Mouse (Mus musculus) forebrain, postnatal 0 days (tissue): Measurements from ENCODE around the gene Uggt1. TPM values are rescaled to one million over a fixed set of nuclear protein-coding genes. Genes with fewer than 3 reads are reported as not detected.
A peak's percentile ranks its signal among the peaks of the same experiment; 100 is the strongest.

Experiments
- ATAC-seq: fragments of 200-750 bp; cut with Nextera tagmentation; 2 replicates; pipeline ENCODE4 v1.8.0; 2017; ENCODE audit warnings: mild to moderate bottlenecking, moderate library complexity
- DNase-seq: peaks from one replicate; pipeline ENCODE4 v3.0.0-alpha.2; 2015
- H3K27ac ChIP-seq: fragments of 300-500 bp; sonication (generic); 2 replicates; pipeline ENCODE4 v1.5.1; 2014; ENCODE audit warnings: low read depth, mild to moderate bottlenecking, antibody characterized with exemption, low read length, moderate library complexity, mixed read lengths
- H3K27me3 ChIP-seq: fragments of 300-500 bp; sonication (generic); 2 replicates; pipeline ENCODE4 v1.6.1; 2014; ENCODE audit warnings: mild to moderate bottlenecking, low read length, mixed read lengths; ENCODE audit not compliant: insufficient read depth
- H3K36me3 ChIP-seq: fragments of 300-500 bp; sonication (generic); 2 replicates; pipeline ENCODE4 v1.6.1; 2014; ENCODE audit warnings: mild to moderate bottlenecking, moderate library complexity; ENCODE audit not compliant: insufficient read depth
- H3K4me1 ChIP-seq: fragments of 300-500 bp; sonication (generic); 2 replicates; pipeline ENCODE4 v1.6.1; 2014; ENCODE audit warnings: antibody characterized with exemption; ENCODE audit not compliant: insufficient read depth
- H3K4me2 ChIP-seq: fragments of 300-500 bp; sonication (generic); 2 replicates; pipeline ENCODE4 v1.6.1; 2014; ENCODE audit warnings: low read depth, mild to moderate bottlenecking, moderate library complexity
- H3K4me3 ChIP-seq: fragments of 300-500 bp; sonication (generic); 2 replicates; pipeline ENCODE4 v1.5.1; 2014; ENCODE audit warnings: low read depth, low read length, mixed read lengths
- H3K9ac ChIP-seq: fragments of 300-500 bp; sonication (generic); 2 replicates; pipeline ENCODE4 v1.6.1; 2014; ENCODE audit warnings: mild to moderate bottlenecking
- H3K9me3 ChIP-seq: fragments of 300-500 bp; sonication (generic); 2 replicates; pipeline ENCODE4 v1.6.1; 2016; ENCODE audit warnings: low read length
- CTCF ChIP-seq: sonication (generic); IDR thresholded peaks from 2 replicates; pipeline ENCODE4 v1.5.1; 2016; ENCODE audit warnings: antibody characterized with exemption, control low read depth, low read depth
- WGBS: fragments of 180-500 bp; shearing (Covaris S2); extraction: QIAGEN DNeasy Blood & Tissue Kit; methylation state at CpG from one replicate; pipeline ENCODE4 v1.1.7; 2014; 5-methylcytosine and 5-hydroxymethylcytosine counted together
- microRNA-seq, 2 experiments: library from miRNA; unstranded; fragments of <30 nt; microRNA quantifications; one replicate each; pipeline ENCODE4; 2016
- polyA plus RNA-seq: library from polyadenylated mRNA; unstranded; fragments of >200 nt; fragmentation: Nextera tagmentation; extraction: Ambion mirVana; gene quantifications from 2 replicates; pipeline ENCODE4 v1.2.1, GENCODE M21; 2015
- total RNA-seq: library from RNA; depleted of rRNA; stranded (reverse); fragments of >200 nt; gene quantifications from 2 replicates; pipeline ENCODE4 v1.2.3, GENCODE M21; 2014; rRNA removed

Gene Uggt1
- total and polyA plus RNA-seq, 2 experiments from 2014 or later: 24.5 to 54.1 TPM

- ATAC-seq (no peak), DNase-seq (no peak)
- Histone ChIP-seq H3K27ac (no peak overlapping the region), H3K27me3 (no peaks in the 10 kb centered on the region), H3K4me3 (no peak overlapping the region), H3K9ac (no peak overlapping the region), H3K4me1 (no peaks in the 10 kb centered on the region), H3K36me3 (peaks cover 26% of the 10 kb centered on the region), H3K4me2 (no peak overlapping the region), H3K9me3 (no peaks in the 10 kb centered on the region)
- 93% methylated on average over 3 of the region's 3 CpGs for WGBS
- TF ChIP-seq CTCF: no peak
These were observed 144.1 kb downstream of the Uggt1 start for GRCm38 (mm10) chr1:36100371-36100770.

- peaks cover 14% of the 10 kb centered on the region for H3K36me3 ChIP-seq
- no peak overlapping the region for H3K4me3 ChIP-seq
- H3K4me1 ChIP-seq: no peaks in the 10 kb centered on the region
- no peak overlapping the region for H3K27ac ChIP-seq
- H3K9me3 ChIP-seq: no peaks in the 10 kb centered on the region
- TF ChIP-seq CTCF: no peak
- 95% methylated on average over 4 of the region's 4 CpGs for WGBS
- H3K9ac ChIP-seq: no peak overlapping the region
- no peak for ATAC-seq
- H3K4me2 ChIP-seq: no peak overlapping the region
- no peak for DNase-seq
- H3K27me3 ChIP-seq: no peaks in the 10 kb centered on the region
These were observed 146.1 kb downstream of the Uggt1 start for GRCm38 (mm10) chr1:36098432-36098831.

- Histone ChIP-seq H3K36me3 (peaks cover 9% of the 10 kb centered on the region), H3K4me3 (no peak overlapping the region), H3K4me1 (no peaks in the 10 kb centered on the region), H3K27ac (no peak overlapping the region), H3K9ac (no peak overlapping the region), H3K4me2 (no peak overlapping the region), H3K9me3 (no peaks in the 10 kb centered on the region), H3K27me3 (no peaks in the 10 kb centered on the region)
- DNase-seq (peak; percentile 87), ATAC-seq (peak; percentile 84)
- TF ChIP-seq CTCF: no peak
- WGBS: 63% methylated on average over 12 of the region's 12 CpGs
These were observed 148.9 kb downstream of the Uggt1 start for GRCm38 (mm10) chr1:36095423-36096272.

GRCm38 (mm10) chr1:36093741-36094140, 150.8 kb downstream of the Uggt1 start:
- H3K4me1 ChIP-seq: no peaks in the 10 kb centered on the region; the same call in 1 of the 2 replicates
- no peak for TF ChIP-seq CTCF
- H3K4me2 ChIP-seq: no peak overlapping the region
- 96% methylated on average over 8 of the region's 8 CpGs for WGBS
- H3K27me3 ChIP-seq: no peaks in the 10 kb centered on the region
- DNase-seq (no peak), ATAC-seq (no peak)
- H3K27ac ChIP-seq: no peak overlapping the region
- no peak overlapping the region for H3K4me3 ChIP-seq
- peaks cover 6% of the 10 kb centered on the region for H3K36me3 ChIP-seq
- H3K9ac ChIP-seq: no peak overlapping the region
- no peaks in the 10 kb centered on the region for H3K9me3 ChIP-seq

GRCm38 (mm10) chr1:36091246-36091645, 153.3 kb downstream of the Uggt1 start:
- no peak for DNase-seq
- Histone ChIP-seq H3K9ac (no peak overlapping the region), H3K27ac (no peak overlapping the region), H3K36me3 (peaks cover 6% of the 10 kb centered on the region), H3K4me3 (no peak overlapping the region), H3K4me2 (no peak overlapping the region), H3K27me3 (no peaks in the 10 kb centered on the region), H3K9me3 (no peaks in the 10 kb centered on the region), H3K4me1 (peaks cover 5% of the 10 kb centered on the region)
- ATAC-seq: no peak
- no peak for TF ChIP-seq CTCF
- 69% methylated on average over 6 of the region's 6 CpGs for WGBS

GRCm38 (mm10) chr1:36090722-36091110, 153.8 kb downstream of the Uggt1 start:
- no peak overlapping the region for H3K4me2 ChIP-seq
- H3K4me3 ChIP-seq: no peak overlapping the region
- H3K9me3 ChIP-seq: no peaks in the 10 kb centered on the region
- H3K27ac ChIP-seq: no peak overlapping the region
- no peak for TF ChIP-seq CTCF
- H3K27me3 ChIP-seq: no peaks in the 10 kb centered on the region
- H3K36me3 ChIP-seq: peaks cover 8% of the 10 kb centered on the region
- ATAC-seq (no peak), DNase-seq (no peak)
- WGBS: 92% methylated on average over 4 of the region's 4 CpGs
- H3K4me1 ChIP-seq: peaks cover 5% of the 10 kb centered on the region
- no peak overlapping the region for H3K9ac ChIP-seq

Small RNAs within 50 kb of the gene (microRNA-seq; reads per million reads assigned to microRNA genes)
- gene Mir6897: 5.4 to 5.6 reads per million in 2 experiments

Other genes with a start within 250 kb of the Uggt1 start
- 52.5 and 61.1 TPM in 2 replicates for gene Hs6st1, start 176.3 kb downstream of the Uggt1 start, total RNA-seq
- 13.9 and 16.6 TPM in 2 replicates for gene Hs6st1, start 176.3 kb downstream of the Uggt1 start, polyA plus RNA-seq
- 0.43 and 0.54 TPM in 2 replicates for gene Neurl3, start 30.0 kb upstream of the Uggt1 start, total RNA-seq
- gene Neurl3, start 30.0 kb upstream of the Uggt1 start, polyA plus RNA-seq: 0.53 and 0.85 TPM in 2 replicates
- 3.9 and 9.8 TPM in 2 replicates for gene Arid5a, start 63.0 kb upstream of the Uggt1 start, total RNA-seq
- 2.2 and 3.4 TPM in 2 replicates for gene Arid5a, start 63.0 kb upstream of the Uggt1 start, polyA plus RNA-seq
- gene Kansl3, start 124.5 kb upstream of the Uggt1 start, total RNA-seq: 43.9 and 53.6 TPM in 2 replicates
- gene Kansl3, start 124.5 kb upstream of the Uggt1 start, polyA plus RNA-seq: 18.6 and 27.8 TPM in 2 replicates
- 0.15 TPM in 1 of 2 replicates, not detected in the other for gene Fer1l5, start 127.6 kb upstream of the Uggt1 start, total RNA-seq
- gene Fer1l5, start 127.6 kb upstream of the Uggt1 start, polyA plus RNA-seq: 1.0 and 1.2 TPM in 2 replicates
- 15.5 and 21.8 TPM in 2 replicates for gene Lman2l, start 200.6 kb upstream of the Uggt1 start, total RNA-seq
- 27.3 and 37.6 TPM in 2 replicates for gene Lman2l, start 200.6 kb upstream of the Uggt1 start, polyA plus RNA-seq
- 12.3 and 14.6 TPM in 2 replicates for gene Cnnm4, start 226.9 kb upstream of the Uggt1 start, total RNA-seq
- gene Cnnm4, start 226.9 kb upstream of the Uggt1 start, polyA plus RNA-seq: 7.2 and 9.4 TPM in 2 replicates